Mouse (Mus musculus) liver, adult 2 months (tissue): Measurements from ENCODE around the gene Foxc2.

ENCODE experiments used
- CTCF ChIP-seq: fragments of 200-500 bp; IDR thresholded peaks from 2 replicates; pipeline ENCODE4 v1.5.1; 2011; ENCODE audit warnings: low read depth, low read length, control low read depth
- POLR2A ChIP-seq: fragments of 200-500 bp; IDR thresholded peaks from 2 replicates; pipeline ENCODE4 v1.6.1; 2011; ENCODE audit warnings: low read length, control low read depth; ENCODE audit not compliant: insufficient read depth; ENCODE audit errors: extremely low read depth

DNA sequence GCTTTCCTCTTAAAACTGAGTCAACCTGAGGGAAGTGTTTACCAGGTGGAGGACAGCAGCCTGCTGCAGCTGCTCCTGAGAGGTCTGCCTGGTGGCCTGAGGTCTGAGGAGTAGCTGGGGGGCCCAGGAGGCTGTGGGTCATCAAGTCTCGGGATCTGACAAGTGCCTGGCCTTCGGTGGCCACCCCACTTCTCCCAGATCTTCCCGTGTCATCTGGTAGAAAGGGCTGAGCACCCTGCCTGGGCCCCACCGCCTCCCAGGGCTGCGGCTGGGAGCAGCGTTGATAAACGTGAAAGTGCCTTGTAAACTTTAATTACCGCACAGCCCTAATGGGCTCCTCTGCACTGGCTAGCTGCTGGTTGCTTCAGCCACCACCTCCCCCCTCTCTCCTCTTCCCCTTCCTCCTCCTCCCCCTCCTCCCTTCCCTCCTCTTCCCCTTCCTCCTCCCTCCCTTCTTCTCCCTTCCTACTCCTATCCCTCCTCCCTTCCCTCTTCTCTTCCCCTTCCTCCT lies 32.7 kb downstream of the Foxc2 start:
- TF ChIP-seq POLR2A (no peak), CTCF (no peak)
